Mouse (Mus musculus): ENCODE measurements around the gene Klhl12.
"Not testable (repeated sequence)": the region's sequence is repeated elsewhere in the genome, so short reads cannot be mapped to it uniquely, and the experiment has no call there.

Gene Klhl12

GRCm38 (mm10) chr1:134517841-134518240 lies 62.5 kb downstream of the Klhl12 start:
- not testable (repeated sequence) for DNase-seq

- peak; percentile 88 for DNase-seq
Measured at GRCm38 (mm10) chr1:134518677-134519076, 63.3 kb downstream of the Klhl12 start.

GRCm38 (mm10) chr1:134519201-134519600 lies 63.9 kb downstream of the Klhl12 start:
- DNase-seq, result not testable (repeated sequence)

- no peak for DNase-seq
Measured at GRCm38 (mm10) chr1:134520001-134520721, 64.8 kb downstream of the Klhl12 start.

GRCm38 (mm10) chr1:134521163-134521562 lies 65.8 kb downstream of the Klhl12 start:
- no peak for DNase-seq

GRCm38 (mm10) chr1:134522325-134522724 lies 67.0 kb downstream of the Klhl12 start:
- DNase-seq, result no peak

GRCm38 (mm10) chr1:134524424-134524823 lies 69.1 kb downstream of the Klhl12 start:
- DNase-seq, result peak; percentile 52

- DNase-seq, result no peak
Measured at GRCm38 (mm10) chr1:134525015-134525414, 69.7 kb downstream of the Klhl12 start.

- DNase-seq, result peak; percentile 37
Measured at GRCm38 (mm10) chr1:134526752-134527151, 71.4 kb downstream of the Klhl12 start.

GRCm38 (mm10) chr1:134530618-134531017 lies 75.3 kb downstream of the Klhl12 start:
- DNase-seq, result no peak

GRCm38 (mm10) chr1:134533710-134534109 lies 78.4 kb downstream of the Klhl12 start:
- DNase-seq, result not testable (repeated sequence)

GRCm38 (mm10) chr1:134535054-134535453 lies 79.7 kb downstream of the Klhl12 start:
- DNase-seq, result no peak

- DNase-seq, result no peak
Measured at GRCm38 (mm10) chr1:134535513-134535912, 80.2 kb downstream of the Klhl12 start.

GRCm38 (mm10) chr1:134540610-134541009 lies 85.3 kb downstream of the Klhl12 start:
- DNase-seq, result no peak

All from thymus, postnatal 4 days (tissue).